Mouse (Mus musculus): Measurements from ENCODE around the gene Isoc2a. TPM values are rescaled to one million over a fixed set of nuclear protein-coding genes. Genes with fewer than 3 reads are reported as not detected.

The Isoc2a gene
- polyA plus RNA-seq, 1 experiment: 14.5 TPM

DNA sequence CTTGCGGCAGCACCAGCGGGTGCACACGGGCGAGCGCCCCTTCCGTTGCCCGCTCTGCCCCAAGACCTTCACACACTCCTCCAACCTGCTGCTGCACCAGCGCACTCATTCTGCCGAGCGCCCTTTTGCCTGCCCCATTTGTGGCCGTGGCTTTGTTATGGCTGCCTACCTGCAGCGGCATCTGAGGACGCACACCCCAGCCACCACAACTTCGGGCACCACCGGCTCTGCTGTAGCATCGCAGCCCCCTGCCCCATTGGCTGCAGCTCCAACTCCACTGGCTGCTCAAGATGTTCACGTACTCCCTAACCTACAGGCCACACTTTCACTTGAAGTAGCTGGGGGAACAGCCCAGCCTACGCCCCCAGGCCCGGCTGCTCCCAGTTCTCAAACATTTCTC is 43.5 kb downstream of the Isoc2a start:
- TF ChIP-seq CTCF (IDR thresholded peaks at IDR 0.05; ENCODE audit: extremely low read depth, insufficient read depth, insufficient read length, insufficient replicate concordance): no peak
- no peak for TF ChIP-seq POLR2A (IDR thresholded peaks at IDR 0.05; ENCODE audit: low read depth, low read length)
- DNase-seq (ENCODE audit: low read depth in 1 of 2, low spot score in 2 of 2): no peak
- H3K4me1 ChIP-seq (ENCODE audit: control insufficient read depth, insufficient read depth, insufficient read length): peaks cover 18% of the 10 kb centered on the region
- H3K36me3 ChIP-seq (ENCODE audit: control insufficient read depth, insufficient read depth, low read length): peaks cover 27% of the 10 kb centered on the region
- no peak overlapping the region for H3K4me3 ChIP-seq (ENCODE audit: extremely low read depth, insufficient read depth, insufficient read length)
- 95% methylated on average over 19 of the region's 19 CpGs for WGBS
- peaks cover 11% of the 10 kb centered on the region for H3K27me3 ChIP-seq (ENCODE audit: control insufficient read depth, insufficient read depth, low read length)
- no peak overlapping the region for H3K27ac ChIP-seq (ENCODE audit: insufficient read depth, low read length)

- 67% methylated on average over 23 of the region's 23 CpGs for WGBS
- H3K27me3 ChIP-seq (ENCODE audit: control insufficient read depth, insufficient read depth, low read length): peaks cover 11% of the 10 kb centered on the region
- peaks cover 18% of the 10 kb centered on the region for H3K4me1 ChIP-seq (ENCODE audit: control insufficient read depth, insufficient read depth, insufficient read length)
- H3K27ac ChIP-seq (ENCODE audit: insufficient read depth, low read length): no peak overlapping the region
- peaks cover 27% of the 10 kb centered on the region for H3K36me3 ChIP-seq (ENCODE audit: control insufficient read depth, insufficient read depth, low read length)
- no peak overlapping the region for H3K4me3 ChIP-seq (ENCODE audit: extremely low read depth, insufficient read depth, insufficient read length)
- TF ChIP-seq POLR2A (IDR thresholded peaks at IDR 0.05; ENCODE audit: low read depth, low read length): no peak
- no peak for TF ChIP-seq CTCF (IDR thresholded peaks at IDR 0.05; ENCODE audit: extremely low read depth, insufficient read depth, insufficient read length, insufficient replicate concordance)
- no peak for DNase-seq (ENCODE audit: low read depth in 1 of 2, low spot score in 2 of 2)
These were observed 44.2 kb downstream of the Isoc2a start for GRCm38 (mm10) chr7:4920976-4921823.

DNA sequence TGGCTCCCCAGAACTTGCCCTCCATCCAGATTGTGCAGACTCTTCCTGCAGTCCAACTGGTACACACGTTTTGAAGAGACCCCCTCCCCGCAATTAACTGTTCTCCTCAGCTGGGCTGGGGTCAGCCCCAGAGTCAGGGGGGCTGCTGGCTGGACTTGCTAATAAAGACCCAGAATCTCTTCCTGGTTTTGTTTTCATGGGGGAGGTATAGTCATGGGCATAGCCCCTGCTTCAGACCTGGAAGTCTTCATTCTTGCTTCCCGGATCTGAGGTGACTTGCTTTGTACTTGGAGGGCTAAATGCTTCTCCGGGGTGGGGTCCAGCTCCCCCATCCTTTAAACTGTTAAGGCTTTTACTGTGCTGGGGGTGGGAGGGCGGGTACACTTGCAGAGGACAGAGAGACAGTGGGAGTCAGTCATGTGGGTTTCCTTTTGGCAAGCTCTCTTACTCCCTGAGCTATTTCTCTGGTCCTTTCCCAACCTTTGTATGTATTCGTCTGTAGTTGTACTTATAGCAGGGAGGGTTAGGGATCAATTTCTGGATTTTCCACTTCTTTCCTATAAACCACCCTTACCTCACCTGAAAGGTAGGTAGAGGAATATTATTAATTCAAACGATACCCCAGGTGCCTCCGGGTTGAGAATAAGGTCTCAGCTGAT is 45.0 kb downstream of the Isoc2a start, which contains the start of gene Nat14:
Gene Nat14 (plus strand): TSS at position 205 of the 659 bp plus-strand sequence.
- peaks cover 27% of the 10 kb centered on the region for H3K36me3 ChIP-seq (ENCODE audit: control insufficient read depth, insufficient read depth, low read length)
- WGBS: 36% methylated on average over 8 of the region's 8 CpGs
- peaks cover 16% of the 10 kb centered on the region for H3K4me1 ChIP-seq (ENCODE audit: control insufficient read depth, insufficient read depth, insufficient read length)
- H3K4me3 ChIP-seq (ENCODE audit: extremely low read depth, insufficient read depth, insufficient read length): peak within 1 kb of the TSS; percentile 31; the same call in 1 of the 2 replicates
- no peak within 1 kb of the TSS for H3K27ac ChIP-seq (ENCODE audit: insufficient read depth, low read length)
- no peak for DNase-seq (ENCODE audit: low read depth in 1 of 2, low spot score in 2 of 2)
- TF ChIP-seq CTCF (IDR thresholded peaks at IDR 0.05; ENCODE audit: extremely low read depth, insufficient read depth, insufficient read length, insufficient replicate concordance) (no peak), POLR2A (IDR thresholded peaks at IDR 0.05; ENCODE audit: low read depth, low read length) (no peak)
- peaks cover 11% of the 10 kb centered on the region for H3K27me3 ChIP-seq (ENCODE audit: control insufficient read depth, insufficient read depth, low read length)

GRCm38 (mm10) chr7:4922508-4922907 is 45.6 kb downstream of the Isoc2a start:
- no peak for TF ChIP-seq POLR2A (IDR thresholded peaks at IDR 0.05; ENCODE audit: low read depth, low read length)
- no peak for TF ChIP-seq CTCF (IDR thresholded peaks at IDR 0.05; ENCODE audit: extremely low read depth, insufficient read depth, insufficient read length, insufficient replicate concordance)
- H3K4me1 ChIP-seq (ENCODE audit: control insufficient read depth, insufficient read depth, insufficient read length): peaks cover 16% of the 10 kb centered on the region
- WGBS: 2% methylated on average over 14 of the region's 14 CpGs
- H3K27ac ChIP-seq (ENCODE audit: insufficient read depth, low read length): no peak overlapping the region
- H3K4me3 ChIP-seq (ENCODE audit: extremely low read depth, insufficient read depth, insufficient read length): peak overlapping the region; percentile 31; the same call in 1 of the 2 replicates
- peaks cover 11% of the 10 kb centered on the region for H3K27me3 ChIP-seq (ENCODE audit: control insufficient read depth, insufficient read depth, low read length)
- peak in 1 of 2 experiments; percentile 33 for DNase-seq (ENCODE audit: low read depth in 1 of 2, low spot score in 2 of 2)
- peaks cover 27% of the 10 kb centered on the region for H3K36me3 ChIP-seq (ENCODE audit: control insufficient read depth, insufficient read depth, low read length)

DNA sequence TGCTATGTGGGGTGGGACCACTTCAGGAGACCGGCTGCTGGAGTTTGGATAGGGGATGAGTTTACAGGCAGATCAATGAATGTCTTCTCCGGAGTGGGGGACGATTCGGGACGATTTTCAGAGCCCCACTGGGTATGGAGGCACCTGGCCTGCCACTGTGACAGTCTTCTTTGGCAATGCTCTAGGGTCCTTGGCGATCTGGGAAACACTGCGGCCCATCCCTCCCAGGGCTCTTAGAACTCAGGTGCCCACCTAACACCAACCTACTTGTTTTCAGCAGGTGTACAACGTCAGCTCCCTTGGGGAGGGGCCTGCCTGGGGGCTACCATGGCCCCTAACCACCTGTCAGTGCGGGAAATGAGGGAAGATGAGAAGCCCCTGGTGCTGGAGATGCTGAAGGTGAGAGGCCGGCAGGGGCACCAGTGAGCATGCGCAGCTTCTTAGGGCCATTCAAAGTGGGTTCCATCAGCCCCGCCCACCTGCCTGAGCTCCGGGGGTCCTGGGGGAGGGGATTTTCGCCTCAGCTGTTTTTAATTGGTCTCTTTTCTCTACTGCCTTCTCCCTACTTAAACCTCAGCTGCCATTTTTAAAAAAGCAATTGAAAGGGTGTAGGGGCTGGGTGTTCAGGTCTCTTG is 46.1 kb downstream of the Isoc2a start:
- Histone ChIP-seq H3K4me1 (ENCODE audit: control insufficient read depth, insufficient read depth, insufficient read length) (peaks cover 16% of the 10 kb centered on the region), H3K27ac (ENCODE audit: insufficient read depth, low read length) (no peak overlapping the region), H3K36me3 (ENCODE audit: control insufficient read depth, insufficient read depth, low read length) (peaks cover 24% of the 10 kb centered on the region), H3K27me3 (ENCODE audit: control insufficient read depth, insufficient read depth, low read length) (peaks cover 11% of the 10 kb centered on the region), H3K4me3 (ENCODE audit: extremely low read depth, insufficient read depth, insufficient read length) (peak overlapping the region; percentile 31; the same call in 1 of the 2 replicates)
- WGBS: 5% methylated on average over 14 of the region's 14 CpGs
- no peak for DNase-seq (ENCODE audit: low read depth in 1 of 2, low spot score in 2 of 2)
- TF ChIP-seq POLR2A (IDR thresholded peaks at IDR 0.05; ENCODE audit: low read depth, low read length): no peak
- TF ChIP-seq CTCF (IDR thresholded peaks at IDR 0.05; ENCODE audit: extremely low read depth, insufficient read depth, insufficient read length, insufficient replicate concordance): no peak

DNA sequence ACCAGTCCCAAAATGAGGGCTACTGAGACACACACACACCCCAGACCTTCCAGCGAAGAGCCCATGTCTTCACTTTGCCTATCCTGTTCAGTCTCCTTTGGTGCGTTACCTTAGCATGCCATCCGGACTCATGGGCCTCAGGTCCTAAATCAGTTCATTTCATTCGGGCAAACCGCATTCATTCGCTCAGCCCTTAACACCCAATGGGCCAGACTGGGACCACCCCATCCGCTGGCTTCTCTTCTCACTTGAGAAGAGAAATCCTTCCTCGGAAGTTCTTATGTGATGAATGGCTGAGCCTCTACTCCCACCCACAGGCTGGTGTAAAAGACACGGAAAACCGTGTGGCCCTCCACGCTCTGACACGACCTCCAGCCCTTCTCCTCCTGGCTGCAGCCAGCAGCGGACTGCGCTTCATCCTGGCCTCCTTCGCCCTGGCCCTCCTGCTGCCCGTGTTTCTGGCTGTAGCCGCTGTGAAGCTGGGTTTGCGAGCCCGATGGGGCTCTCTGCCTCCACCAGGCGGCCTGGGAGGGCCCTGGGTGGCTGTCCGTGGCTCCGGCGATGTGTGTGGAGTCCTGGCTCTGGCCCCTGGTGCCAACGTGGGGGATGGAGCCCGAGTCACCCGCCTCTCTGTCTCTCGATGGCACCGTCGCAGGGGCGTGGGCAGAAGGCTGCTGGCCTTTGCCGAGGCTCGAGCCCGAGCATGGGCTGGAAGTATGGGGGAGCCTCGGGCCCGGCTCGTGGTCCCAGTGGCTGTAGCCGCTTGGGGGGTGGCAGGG is 46.8 kb downstream of the Isoc2a start:
- H3K4me3 ChIP-seq (ENCODE audit: extremely low read depth, insufficient read depth, insufficient read length): peak overlapping the region; percentile 1; the same call in 1 of the 2 replicates
- H3K27ac ChIP-seq (ENCODE audit: insufficient read depth, low read length): no peak overlapping the region
- peak in 1 of 2 experiments; percentile 29 for DNase-seq (ENCODE audit: low read depth in 1 of 2, low spot score in 2 of 2)
- H3K4me1 ChIP-seq (ENCODE audit: control insufficient read depth, insufficient read depth, insufficient read length): peaks cover 16% of the 10 kb centered on the region
- WGBS: 9% methylated on average over 37 of the region's 37 CpGs
- TF ChIP-seq CTCF (IDR thresholded peaks at IDR 0.05; ENCODE audit: extremely low read depth, insufficient read depth, insufficient read length, insufficient replicate concordance) (0 out of 2 replicates have a peak, but pooled peaks have one; percentile 2), POLR2A (IDR thresholded peaks at IDR 0.05; ENCODE audit: low read depth, low read length) (no peak)
- H3K36me3 ChIP-seq (ENCODE audit: control insufficient read depth, insufficient read depth, low read length): peaks cover 21% of the 10 kb centered on the region
- peaks cover 11% of the 10 kb centered on the region for H3K27me3 ChIP-seq (ENCODE audit: control insufficient read depth, insufficient read depth, low read length)

Measured in spleen, adult 2 months (tissue).